Mouse (Mus musculus) kidney, postnatal 36 days (tissue): Measurements from ENCODE around the gene Fgfr2.

Experiments used
- DNase-seq, 2 experiments: peaks; one replicate each; pipeline ENCODE4 v3.0.0; 2021 to 2022; ENCODE audit warnings: mixed read lengths in 2 of 2

The Fgfr2 gene

GRCm38 (mm10) chr7:132768498-132769344, 354.4 kb downstream of the Fgfr2 start:
- DNase-seq = no peak

GRCm38 (mm10) chr7:132767999-132768370, 355.2 kb downstream of the Fgfr2 start:
- no peak for DNase-seq

GRCm38 (mm10) chr7:132767233-132767998, 355.7 kb downstream of the Fgfr2 start:
- peak in 1 of 2 experiments; percentile 39 for DNase-seq

- DNase-seq = no peak
Observed at GRCm38 (mm10) chr7:132766235-132766871, 356.8 kb downstream of the Fgfr2 start.

GRCm38 (mm10) chr7:132765629-132766186, 357.4 kb downstream of the Fgfr2 start:
- DNase-seq = peak in 1 of 2 experiments; percentile 43

GRCm38 (mm10) chr7:132764896-132765491, 358.2 kb downstream of the Fgfr2 start:
- DNase-seq = no peak

- DNase-seq = no peak
Observed at GRCm38 (mm10) chr7:132764314-132764713, 358.8 kb downstream of the Fgfr2 start.

GRCm38 (mm10) chr7:132763911-132764310, 359.2 kb downstream of the Fgfr2 start:
- DNase-seq = no peak

- no peak for DNase-seq
Observed at GRCm38 (mm10) chr7:132763351-132763750, 359.8 kb downstream of the Fgfr2 start.

GRCm38 (mm10) chr7:132761409-132761808, 361.7 kb downstream of the Fgfr2 start:
- no peak for DNase-seq

- no peak for DNase-seq
Observed at GRCm38 (mm10) chr7:132760589-132761180, 362.5 kb downstream of the Fgfr2 start.

GRCm38 (mm10) chr7:132759926-132760325, 363.2 kb downstream of the Fgfr2 start:
- no peak for DNase-seq

- DNase-seq = no peak
Observed at GRCm38 (mm10) chr7:132759405-132759891, 363.7 kb downstream of the Fgfr2 start.

GRCm38 (mm10) chr7:132758875-132759274, 364.3 kb downstream of the Fgfr2 start:
- DNase-seq = no peak

GRCm38 (mm10) chr7:132756325-132756724, 366.8 kb downstream of the Fgfr2 start:
- no peak for DNase-seq

- DNase-seq = peak in 1 of 2 experiments; percentile 65
Observed at GRCm38 (mm10) chr7:132754389-132754750, 368.8 kb downstream of the Fgfr2 start.

GRCm38 (mm10) chr7:132753518-132754388, 369.4 kb downstream of the Fgfr2 start:
- no peak for DNase-seq

- peak; percentile 68 to 71 for DNase-seq
Observed at GRCm38 (mm10) chr7:132751716-132752115, 371.4 kb downstream of the Fgfr2 start.

- no peak for DNase-seq
Observed at GRCm38 (mm10) chr7:132749504-132749903, 373.6 kb downstream of the Fgfr2 start.

- peak in 1 of 2 experiments; percentile 25 for DNase-seq
Observed at GRCm38 (mm10) chr7:132748076-132748769, 374.9 kb downstream of the Fgfr2 start.
